Mouse (Mus musculus): ENCODE results near the gene Slco1a4.

GRCm38 (mm10) chr6:141871711-141872110 lies 15.7 kb upstream of the Slco1a4 start:
- TF ChIP-seq POLR2A (IDR thresholded peaks at IDR 0.05; ENCODE audit: insufficient read depth, low read length): no peak
- no peak for TF ChIP-seq CTCF (IDR thresholded peaks at IDR 0.05; ENCODE audit: low read depth, low read length)
